Comparison of ENCODE assay signal across 19 mouse cellular contexts in the genomic region with DNA sequence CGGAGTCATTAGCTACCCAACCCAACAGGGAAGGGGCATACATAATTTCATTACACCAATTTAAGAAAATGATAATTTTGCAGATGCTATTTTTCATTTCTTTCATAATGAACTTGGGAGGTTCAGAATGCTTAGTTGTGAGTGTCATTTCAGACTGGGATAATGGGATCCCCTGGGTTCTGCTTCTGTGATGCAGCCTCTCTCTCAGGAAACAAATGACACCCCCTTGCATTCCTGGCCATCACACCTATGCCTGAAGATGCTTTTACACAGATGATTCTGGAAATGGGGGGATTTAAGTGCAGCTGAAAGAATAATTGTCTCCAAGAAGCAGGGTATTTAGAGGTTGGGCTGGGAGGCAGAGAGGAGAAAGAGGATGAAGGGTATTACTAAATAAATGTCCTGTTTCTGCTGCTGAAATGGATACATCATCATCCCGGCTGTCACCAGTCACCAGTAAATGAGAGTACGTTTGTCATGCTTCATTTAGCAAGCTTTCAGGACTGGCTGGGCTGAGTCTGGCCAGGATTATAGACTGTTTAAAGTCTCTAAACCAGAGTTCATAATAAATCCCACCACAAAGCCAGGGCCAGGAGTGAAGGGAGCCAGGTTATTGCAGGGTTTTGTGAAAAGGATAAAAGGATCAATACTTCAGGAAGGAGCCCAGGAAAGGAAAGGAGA.
DNase-seq lines count a peak whose midpoint lies in the region; ATAC-seq and TF ChIP-seq lines count a peak whose summit lies in the region.
"Had no signal": no experiment of that assay in that cellular context is flagged by ENCODE, and none has a peak within 500 bp of the region (broad histone marks: within the 10 kb centered on the region; RNA-seq: fewer than 3 reads in every experiment).

No protein-coding gene starts in this region.

- H3K36me3 ChIP-seq in forebrain, embryonic 14.5 days (ENCODE audit: control insufficient read depth, insufficient read depth, low read length), result no peaks in the 10 kb centered on the region
- no peaks in the 10 kb centered on the region for H3K36me3 ChIP-seq in forebrain, postnatal 0 days (ENCODE audit: insufficient read depth)
- H3K36me3 ChIP-seq in hindbrain, embryonic 16.5 days (ENCODE audit: control insufficient read depth, insufficient read depth, low read length), result no peaks in the 10 kb centered on the region
- no peaks in the 10 kb centered on the region for H3K36me3 ChIP-seq in neural tube, embryonic 13.5 days
- H3K36me3 ChIP-seq in thymus, adult 2 months (ENCODE audit: control insufficient read depth, insufficient read depth, low read length), result no peaks in the 10 kb centered on the region
- H3K36me3 ChIP-seq: liver, embryonic 15.5 days had no signal

- no peak overlapping the region; the same call in 1 of the 2 replicates for H3K9ac ChIP-seq in forebrain, embryonic 14.5 days (ENCODE audit: low read length)
- H3K9ac ChIP-seq in forebrain, postnatal 0 days, result no peak overlapping the region
- H3K9ac ChIP-seq in hindbrain, embryonic 16.5 days (ENCODE audit: low read depth, low read length), result no peak overlapping the region
- no peak overlapping the region for H3K9ac ChIP-seq in neural tube, embryonic 13.5 days
- H3K9ac ChIP-seq: liver, embryonic 15.5 days had no signal

- no peak for TF ChIP-seq POLR2A in thymus, adult 2 months (IDR thresholded peaks at IDR 0.05; ENCODE audit: control insufficient read depth, extremely low read depth, insufficient read depth, low read length, poor library complexity)

- H3K4me3 ChIP-seq in forebrain, embryonic 14.5 days (ENCODE audit: low read depth, low read length), result no peak overlapping the region
- no peak overlapping the region for H3K4me3 ChIP-seq in forebrain, postnatal 0 days (ENCODE audit: low read depth, low read length)
- no peak overlapping the region for H3K4me3 ChIP-seq in hindbrain, embryonic 16.5 days (ENCODE audit: low read length)
- no peak overlapping the region for H3K4me3 ChIP-seq in neural tube, embryonic 13.5 days
- no peak overlapping the region for H3K4me3 ChIP-seq in thymus, adult 2 months (ENCODE audit: control insufficient read depth, insufficient read depth, low read length)
- H3K4me3 ChIP-seq: liver, embryonic 15.5 days had no signal

- DNase-seq in forebrain, embryonic 14.5 days (ENCODE audit: low spot score), result peak; percentile 13
- no peak for DNase-seq in forebrain, postnatal 0 days
- peak; percentile 20 for DNase-seq in embryo, embryonic 10.5 days (ENCODE audit: low spot score)
- no peak for DNase-seq in kidney, postnatal 36 days
- no peak for DNase-seq in thymus, adult 18-20 months
- DNase-seq in thymus, adult 2 months, result no peak
- DNase-seq: adrenal gland, postnatal 14 days; cerebellum, adult 18-20 months; gastrocnemius, postnatal 36 days; heart, postnatal 10 days; kidney, adult 9 months; kidney, postnatal 4 days; lung, postnatal 10 days had no signal

- no peak overlapping the region for H3K27ac ChIP-seq in forebrain, embryonic 14.5 days (ENCODE audit: low read depth, low read length)
- no peak overlapping the region for H3K27ac ChIP-seq in forebrain, postnatal 0 days (ENCODE audit: low read depth, low read length)
- H3K27ac ChIP-seq in hindbrain, embryonic 16.5 days (ENCODE audit: low read depth, low read length), result no peak overlapping the region
- peak overlapping the region; percentile 29; the same call in 1 of the 2 replicates for H3K27ac ChIP-seq in neural tube, embryonic 13.5 days (replicated peaks)
- H3K27ac ChIP-seq in thymus, adult 2 months (ENCODE audit: control insufficient read depth, insufficient read depth, low read length), result no peak overlapping the region
- H3K27ac ChIP-seq: liver, embryonic 15.5 days had no signal

- no peak for TF ChIP-seq CTCF in forebrain, postnatal 0 days (IDR thresholded peaks at IDR 0.05; ENCODE audit: low read depth)
- no peak for TF ChIP-seq CTCF in thymus, adult 2 months (IDR thresholded peaks at IDR 0.05; ENCODE audit: borderline replicate concordance, control insufficient read depth, extremely low read depth, insufficient read depth, low read length, poor library complexity)

- ATAC-seq in forebrain, embryonic 14.5 days, result 0 out of 2 replicates have a peak, but pooled peaks have one; percentile 15
- ATAC-seq in forebrain, postnatal 0 days, result no peak
- ATAC-seq in hindbrain, embryonic 16.5 days, result peak; percentile 50; the same call in 1 of the 2 replicates
- ATAC-seq in neural tube, embryonic 13.5 days (ENCODE audit: low read depth), result no peak
- ATAC-seq: activated CD4-positive, CD25-positive, alpha-beta regulatory T cell, adult 4 months; inflammation-experienced regulatory T-cells, adult 6 months; Patski had no signal

- 21% methylated on average over 3 of the region's 3 CpGs for WGBS in forebrain, embryonic 14.5 days
- 31% methylated on average over 3 of the region's 3 CpGs for WGBS in forebrain, postnatal 0 days
- 27% methylated on average over 3 of the region's 3 CpGs for WGBS in hindbrain, embryonic 16.5 days
- 27% methylated on average over 3 of the region's 3 CpGs for WGBS in neural tube, embryonic 13.5 days
- WGBS in thymus, adult 2 months, result 83% methylated on average over 3 of the region's 3 CpGs

- H3K4me2 ChIP-seq in forebrain, embryonic 14.5 days (ENCODE audit: low read length), result no peak overlapping the region
- no peak overlapping the region for H3K4me2 ChIP-seq in forebrain, postnatal 0 days (ENCODE audit: low read depth)
- no peak overlapping the region for H3K4me2 ChIP-seq in hindbrain, embryonic 16.5 days (ENCODE audit: low read length)
- no peak overlapping the region for H3K4me2 ChIP-seq in neural tube, embryonic 13.5 days
- H3K4me2 ChIP-seq: liver, embryonic 15.5 days had no signal

- no peaks in the 10 kb centered on the region for H3K27me3 ChIP-seq in forebrain, embryonic 14.5 days (replicated peaks; ENCODE audit: control insufficient read depth, insufficient read depth, low read length)
- no peaks in the 10 kb centered on the region for H3K27me3 ChIP-seq in forebrain, postnatal 0 days (ENCODE audit: insufficient read depth, low read length)
- H3K27me3 ChIP-seq in hindbrain, embryonic 16.5 days (replicated peaks; ENCODE audit: control insufficient read depth, insufficient read depth, low read length), result no peaks in the 10 kb centered on the region
- H3K27me3 ChIP-seq in neural tube, embryonic 13.5 days, result no peaks in the 10 kb centered on the region
- H3K27me3 ChIP-seq in thymus, adult 2 months (ENCODE audit: control insufficient read depth, insufficient read depth, low read length), result no peaks in the 10 kb centered on the region
- H3K27me3 ChIP-seq: liver, embryonic 15.5 days; Patski had no signal

- H3K4me1 ChIP-seq in forebrain, embryonic 14.5 days (ENCODE audit: control insufficient read depth, insufficient read depth, low read length), result no peaks in the 10 kb centered on the region
- H3K4me1 ChIP-seq in forebrain, postnatal 0 days (ENCODE audit: insufficient read depth), result no peaks in the 10 kb centered on the region
- H3K4me1 ChIP-seq in hindbrain, embryonic 16.5 days (ENCODE audit: control insufficient read depth, insufficient read depth, low read depth, low read length), result no peaks in the 10 kb centered on the region
- peaks cover 9% of the 10 kb centered on the region for H3K4me1 ChIP-seq in neural tube, embryonic 13.5 days (replicated peaks)
- no peaks in the 10 kb centered on the region for H3K4me1 ChIP-seq in thymus, adult 2 months (replicated peaks; ENCODE audit: control insufficient read depth, insufficient read depth, low read length)
- H3K4me1 ChIP-seq: liver, embryonic 15.5 days had no signal

- no peaks in the 10 kb centered on the region for H3K9me3 ChIP-seq in forebrain, embryonic 14.5 days (replicated peaks; ENCODE audit: control insufficient read depth, low read length)
- H3K9me3 ChIP-seq in forebrain, postnatal 0 days (ENCODE audit: low read length), result no peaks in the 10 kb centered on the region
- no peaks in the 10 kb centered on the region for H3K9me3 ChIP-seq in hindbrain, embryonic 16.5 days (ENCODE audit: control insufficient read depth, low read length)
- H3K9me3 ChIP-seq in neural tube, embryonic 13.5 days, result no peaks in the 10 kb centered on the region
- H3K9me3 ChIP-seq: liver, embryonic 15.5 days had no signal

Comparison
In these comparisons a context has a peak if more than half of its experiments do, and no peak if none do; other contexts are left out.
1. ATAC-seq: peak in forebrain, embryonic 14.5 days (single experiment) and hindbrain, embryonic 16.5 days (single experiment); none in forebrain, postnatal 0 days (single experiment) and neural tube, embryonic 13.5 days (single experiment).
2. DNase-seq: peak in forebrain, embryonic 14.5 days (single experiment) and embryo, embryonic 10.5 days (single experiment); none in forebrain, postnatal 0 days (single experiment), kidney, postnatal 36 days (0 of 2), thymus, adult 18-20 months (0 of 2) and thymus, adult 2 months (single experiment).